Mouse (Mus musculus): ENCODE data around the gene Gramd1a. TPM values are rescaled to one million over a fixed set of nuclear protein-coding genes. Genes with fewer than 3 reads are reported as not detected.

The Gramd1a gene
- polyA plus RNA-seq, 1 experiment from 2014 or later: 180 TPM

- H3K27me3 ChIP-seq (ENCODE audit: control insufficient read depth, insufficient read depth, low read length): no peaks in the 10 kb centered on the region
- no peaks in the 10 kb centered on the region for H3K4me1 ChIP-seq (ENCODE audit: control insufficient read depth, insufficient read depth, low read length)
- H3K4me2 ChIP-seq (ENCODE audit: low read depth, low read length): no peak overlapping the region
- ATAC-seq (ENCODE audit: low read depth): no peak
- H3K27ac ChIP-seq (ENCODE audit: low read depth, low read length): no peak overlapping the region
- no peaks in the 10 kb centered on the region for H3K36me3 ChIP-seq (ENCODE audit: control insufficient read depth, insufficient read depth, low read length)
- no peak overlapping the region for H3K9ac ChIP-seq (replicated peaks; ENCODE audit: low read depth, low read length)
- no peaks in the 10 kb centered on the region for H3K9me3 ChIP-seq (ENCODE audit: control insufficient read depth, low read length)
- H3K4me3 ChIP-seq (ENCODE audit: low read depth, low read length): no peak overlapping the region
- 98% methylated on average over 9 of the region's 9 CpGs for WGBS
Measured at GRCm38 (mm10) chr7:31170520-31170919, 14.8 kb upstream of the Gramd1a start.

DNA sequence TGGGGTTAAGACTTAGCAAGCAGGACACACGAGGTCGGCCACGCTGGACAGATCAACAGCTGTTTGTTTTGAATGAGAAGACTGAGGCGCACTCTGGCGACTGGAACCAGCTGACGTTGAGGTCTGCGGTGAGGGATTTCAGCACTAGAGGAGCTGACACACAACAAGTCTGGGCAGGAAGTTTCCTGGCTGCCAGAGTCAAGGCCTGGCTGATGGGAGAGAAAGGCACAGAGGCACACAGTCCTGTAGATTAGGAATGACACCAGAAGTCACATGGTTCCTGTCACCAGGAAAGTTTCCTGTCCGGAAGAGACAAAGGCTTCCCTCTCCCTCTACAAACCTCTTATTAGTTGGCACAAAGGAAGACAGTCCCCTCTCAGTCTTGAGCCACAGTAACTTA lies 12.7 kb upstream of the Gramd1a start:
- H3K4me1 ChIP-seq (ENCODE audit: control insufficient read depth, insufficient read depth, low read length): no peaks in the 10 kb centered on the region
- no peak overlapping the region for H3K9ac ChIP-seq (replicated peaks; ENCODE audit: low read depth, low read length)
- no peak overlapping the region for H3K4me2 ChIP-seq (ENCODE audit: low read depth, low read length)
- H3K27ac ChIP-seq (ENCODE audit: low read depth, low read length): no peak overlapping the region
- no peaks in the 10 kb centered on the region for H3K9me3 ChIP-seq (ENCODE audit: control insufficient read depth, low read length)
- no peak for ATAC-seq (ENCODE audit: low read depth)
- no peak overlapping the region for H3K4me3 ChIP-seq (ENCODE audit: low read depth, low read length)
- H3K27me3 ChIP-seq (ENCODE audit: control insufficient read depth, insufficient read depth, low read length): no peaks in the 10 kb centered on the region
- H3K36me3 ChIP-seq (ENCODE audit: control insufficient read depth, insufficient read depth, low read length): no peaks in the 10 kb centered on the region
- WGBS: 71% methylated on average over 8 of the region's 8 CpGs

DNA sequence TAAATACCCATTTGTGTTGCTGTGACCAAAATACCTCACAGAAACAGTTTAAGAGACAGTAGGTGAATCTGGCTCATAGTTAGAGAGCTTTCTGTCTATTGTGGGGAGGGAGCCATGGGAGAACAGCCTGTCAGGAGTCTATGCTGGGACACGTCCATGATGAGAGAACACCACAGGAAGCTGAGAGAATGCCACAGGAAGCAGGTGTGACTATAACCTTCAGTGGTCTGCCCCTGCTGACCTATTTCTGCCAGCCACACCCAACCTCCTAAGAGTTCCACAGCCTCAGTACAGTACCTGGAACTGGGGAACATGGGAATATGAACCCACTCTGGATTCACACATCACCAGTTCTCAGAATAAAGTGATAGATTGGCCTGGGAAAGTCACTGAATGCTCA lies 9.1 kb upstream of the Gramd1a start:
- no peak overlapping the region for H3K27ac ChIP-seq (ENCODE audit: low read depth, low read length)
- no peak overlapping the region for H3K4me2 ChIP-seq (ENCODE audit: low read depth, low read length)
- H3K9ac ChIP-seq (replicated peaks; ENCODE audit: low read depth, low read length): no peak overlapping the region
- H3K36me3 ChIP-seq (ENCODE audit: control insufficient read depth, insufficient read depth, low read length): no peaks in the 10 kb centered on the region
- ATAC-seq (ENCODE audit: low read depth): no peak
- 61% methylated on average over 1 of the region's 1 CpGs for WGBS
- H3K27me3 ChIP-seq (ENCODE audit: control insufficient read depth, insufficient read depth, low read length): no peaks in the 10 kb centered on the region
- H3K9me3 ChIP-seq (ENCODE audit: control insufficient read depth, low read length): no peaks in the 10 kb centered on the region
- no peaks in the 10 kb centered on the region for H3K4me1 ChIP-seq (ENCODE audit: control insufficient read depth, insufficient read depth, low read length)
- no peak overlapping the region for H3K4me3 ChIP-seq (ENCODE audit: low read depth, low read length)

GRCm38 (mm10) chr7:31163666-31164577 lies 8.2 kb upstream of the Gramd1a start:
- no peak overlapping the region for H3K9ac ChIP-seq (replicated peaks; ENCODE audit: low read depth, low read length)
- ATAC-seq (ENCODE audit: low read depth): no peak
- 54% methylated on average over 3 of the region's 3 CpGs for WGBS
- H3K4me3 ChIP-seq (ENCODE audit: low read depth, low read length): no peak overlapping the region
- H3K9me3 ChIP-seq (ENCODE audit: control insufficient read depth, low read length): no peaks in the 10 kb centered on the region
- H3K36me3 ChIP-seq (ENCODE audit: control insufficient read depth, insufficient read depth, low read length): no peaks in the 10 kb centered on the region
- no peaks in the 10 kb centered on the region for H3K27me3 ChIP-seq (ENCODE audit: control insufficient read depth, insufficient read depth, low read length)
- H3K4me1 ChIP-seq (ENCODE audit: control insufficient read depth, insufficient read depth, low read length): no peaks in the 10 kb centered on the region
- H3K4me2 ChIP-seq (ENCODE audit: low read depth, low read length): no peak overlapping the region
- no peak overlapping the region for H3K27ac ChIP-seq (ENCODE audit: low read depth, low read length)

- Histone ChIP-seq H3K27me3 (ENCODE audit: control insufficient read depth, insufficient read depth, low read length) (no peaks in the 10 kb centered on the region), H3K4me1 (ENCODE audit: control insufficient read depth, insufficient read depth, low read length) (no peaks in the 10 kb centered on the region), H3K4me3 (ENCODE audit: low read depth, low read length) (no peak overlapping the region), H3K4me2 (ENCODE audit: low read depth, low read length) (no peak overlapping the region), H3K36me3 (ENCODE audit: control insufficient read depth, insufficient read depth, low read length) (no peaks in the 10 kb centered on the region), H3K9ac (replicated peaks; ENCODE audit: low read depth, low read length) (no peak overlapping the region), H3K27ac (ENCODE audit: low read depth, low read length) (no peak overlapping the region), H3K9me3 (ENCODE audit: control insufficient read depth, low read length) (no peaks in the 10 kb centered on the region)
- 70% methylated on average over 11 of the region's 11 CpGs for WGBS
- ATAC-seq (ENCODE audit: low read depth): no peak
Measured at GRCm38 (mm10) chr7:31162324-31162723, 6.6 kb upstream of the Gramd1a start.

DNA sequence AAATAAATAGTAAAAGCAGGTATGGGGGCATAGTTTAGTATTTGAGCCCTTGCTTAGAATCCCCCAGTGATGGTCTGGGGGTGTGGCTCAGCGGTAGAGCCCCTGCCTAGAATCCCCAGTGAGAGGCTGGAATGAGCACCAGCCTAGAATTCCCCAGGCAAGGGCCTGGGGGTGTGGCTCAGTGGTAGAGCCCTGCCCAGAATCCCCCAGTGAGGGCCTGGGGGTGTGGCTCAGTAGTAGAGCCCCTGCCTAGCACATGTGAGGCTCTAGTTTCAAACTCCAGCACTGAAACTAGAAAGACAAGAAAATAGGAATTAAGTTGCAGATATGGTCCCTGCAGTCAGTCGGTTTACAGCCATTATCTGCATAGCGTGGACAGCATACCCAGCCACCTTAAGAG lies 6.1 kb upstream of the Gramd1a start:
- H3K4me1 ChIP-seq (ENCODE audit: control insufficient read depth, insufficient read depth, low read length): no peaks in the 10 kb centered on the region
- H3K4me3 ChIP-seq (ENCODE audit: low read depth, low read length): no peak overlapping the region
- H3K4me2 ChIP-seq (ENCODE audit: low read depth, low read length): no peak overlapping the region
- H3K9ac ChIP-seq (replicated peaks; ENCODE audit: low read depth, low read length): no peak overlapping the region
- no peaks in the 10 kb centered on the region for H3K36me3 ChIP-seq (ENCODE audit: control insufficient read depth, insufficient read depth, low read length)
- H3K9me3 ChIP-seq (ENCODE audit: control insufficient read depth, low read length): no peaks in the 10 kb centered on the region
- no peaks in the 10 kb centered on the region for H3K27me3 ChIP-seq (ENCODE audit: control insufficient read depth, insufficient read depth, low read length)
- H3K27ac ChIP-seq (ENCODE audit: low read depth, low read length): no peak overlapping the region
- no peak for ATAC-seq (ENCODE audit: low read depth)
- 55% methylated on average over 3 of the region's 3 CpGs for WGBS

DNA sequence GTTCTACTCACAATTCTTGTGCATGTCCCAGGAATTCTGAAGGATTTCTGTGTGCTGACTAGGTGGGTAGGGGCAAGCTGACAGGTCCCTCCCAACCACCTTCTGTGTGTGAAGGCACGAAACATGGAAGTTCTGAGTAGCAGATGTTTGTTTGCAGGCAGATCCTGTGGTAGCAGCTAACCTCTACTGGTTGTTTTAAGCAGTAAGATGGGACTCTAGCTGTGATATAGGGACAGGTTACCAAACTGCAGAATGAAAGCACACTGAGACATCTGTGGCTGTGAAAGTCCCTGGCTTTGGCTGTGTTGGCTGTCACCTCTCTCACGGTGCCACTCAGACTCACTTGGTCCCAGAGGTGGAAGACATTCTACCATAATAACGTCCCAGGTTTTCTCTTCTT lies 5.5 kb upstream of the Gramd1a start:
- H3K27me3 ChIP-seq (ENCODE audit: control insufficient read depth, insufficient read depth, low read length): no peaks in the 10 kb centered on the region
- WGBS: 83% methylated on average over 3 of the region's 3 CpGs
- no peak overlapping the region for H3K9ac ChIP-seq (replicated peaks; ENCODE audit: low read depth, low read length)
- H3K36me3 ChIP-seq (ENCODE audit: control insufficient read depth, insufficient read depth, low read length): no peaks in the 10 kb centered on the region
- no peak for ATAC-seq (ENCODE audit: low read depth)
- H3K27ac ChIP-seq (ENCODE audit: low read depth, low read length): no peak overlapping the region
- no peaks in the 10 kb centered on the region for H3K4me1 ChIP-seq (ENCODE audit: control insufficient read depth, insufficient read depth, low read length)
- no peak overlapping the region for H3K4me3 ChIP-seq (ENCODE audit: low read depth, low read length)
- H3K9me3 ChIP-seq (ENCODE audit: control insufficient read depth, low read length): no peaks in the 10 kb centered on the region
- H3K4me2 ChIP-seq (ENCODE audit: low read depth, low read length): no peak overlapping the region

GRCm38 (mm10) chr7:31160763-31161162 lies 5.1 kb upstream of the Gramd1a start:
- WGBS: 91% methylated on average over 5 of the region's 5 CpGs
- H3K27me3 ChIP-seq (ENCODE audit: control insufficient read depth, insufficient read depth, low read length): no peaks in the 10 kb centered on the region
- no peaks in the 10 kb centered on the region for H3K36me3 ChIP-seq (ENCODE audit: control insufficient read depth, insufficient read depth, low read length)
- H3K9ac ChIP-seq (replicated peaks; ENCODE audit: low read depth, low read length): no peak overlapping the region
- ATAC-seq (ENCODE audit: low read depth): no peak
- H3K4me1 ChIP-seq (ENCODE audit: control insufficient read depth, insufficient read depth, low read length): no peaks in the 10 kb centered on the region
- no peak overlapping the region for H3K4me3 ChIP-seq (ENCODE audit: low read depth, low read length)
- H3K4me2 ChIP-seq (ENCODE audit: low read depth, low read length): no peak overlapping the region
- no peak overlapping the region for H3K27ac ChIP-seq (ENCODE audit: low read depth, low read length)
- no peaks in the 10 kb centered on the region for H3K9me3 ChIP-seq (ENCODE audit: control insufficient read depth, low read length)

GRCm38 (mm10) chr7:31156034-31156928 lies 585 bp upstream of the Gramd1a start:
- Histone ChIP-seq H3K27ac (ENCODE audit: low read depth, low read length) (no peak overlapping the region), H3K4me1 (ENCODE audit: control insufficient read depth, insufficient read depth, low read length) (peaks cover 7% of the 10 kb centered on the region; the same call in 1 of the 2 replicates), H3K4me2 (ENCODE audit: low read depth, low read length) (no peak overlapping the region), H3K9ac (replicated peaks; ENCODE audit: low read depth, low read length) (no peak overlapping the region), H3K9me3 (ENCODE audit: control insufficient read depth, low read length) (no peaks in the 10 kb centered on the region), H3K27me3 (ENCODE audit: control insufficient read depth, insufficient read depth, low read length) (no peaks in the 10 kb centered on the region), H3K4me3 (ENCODE audit: low read depth, low read length) (no peak overlapping the region), H3K36me3 (ENCODE audit: control insufficient read depth, insufficient read depth, low read length) (no peaks in the 10 kb centered on the region)
- ATAC-seq (ENCODE audit: low read depth): no peak
- 44% methylated on average over 17 of the region's 19 CpGs for WGBS

All from neural tube, embryonic 14.5 days (tissue).